Mouse (Mus musculus): ENCODE results near the gene Mipep. TPM values are rescaled to one million over a fixed set of nuclear protein-coding genes. Genes with fewer than 3 reads are reported as not detected.

Mipep gene
- polyA plus RNA-seq, 1 experiment from 2014 or later: 22.0 TPM

GRCm38 (mm10) chr14:60743681-60744080 lies 40.7 kb upstream of the Mipep start:
- Histone ChIP-seq H3K27ac (replicated peaks) (no peak overlapping the region), H3K9ac (replicated peaks) (no peak overlapping the region), H3K27me3 (no peaks in the 10 kb centered on the region), H3K4me1 (peaks cover 34% of the 10 kb centered on the region), H3K36me3 (peaks cover 9% of the 10 kb centered on the region; the same call in 1 of the 2 replicates), H3K4me3 (no peak overlapping the region), H3K9me3 (no peaks in the 10 kb centered on the region), H3K4me2 (replicated peaks) (no peak overlapping the region)
- WGBS: 73% methylated on average over 9 of the region's 9 CpGs
- no peak for ATAC-seq (replicated peaks)

- Histone ChIP-seq H3K9me3 (no peaks in the 10 kb centered on the region), H3K27ac (replicated peaks) (no peak overlapping the region), H3K4me3 (no peak overlapping the region), H3K36me3 (peaks cover 9% of the 10 kb centered on the region; the same call in 1 of the 2 replicates), H3K4me2 (replicated peaks) (no peak overlapping the region), H3K27me3 (no peaks in the 10 kb centered on the region), H3K9ac (replicated peaks) (no peak overlapping the region), H3K4me1 (peaks cover 23% of the 10 kb centered on the region)
- 80% methylated on average over 6 of the region's 6 CpGs for WGBS
- no peak for ATAC-seq (replicated peaks)
These were observed 39.2 kb upstream of the Mipep start for GRCm38 (mm10) chr14:60745201-60745600.

GRCm38 (mm10) chr14:60746141-60746540 lies 38.2 kb upstream of the Mipep start:
- Histone ChIP-seq H3K27me3 (no peaks in the 10 kb centered on the region), H3K27ac (replicated peaks) (no peak overlapping the region), H3K4me1 (peaks cover 14% of the 10 kb centered on the region), H3K36me3 (peaks cover 9% of the 10 kb centered on the region; the same call in 1 of the 2 replicates), H3K4me3 (no peak overlapping the region), H3K4me2 (replicated peaks) (no peak overlapping the region), H3K9me3 (no peaks in the 10 kb centered on the region), H3K9ac (replicated peaks) (no peak overlapping the region)
- ATAC-seq (replicated peaks): no peak
- WGBS: 96% methylated on average over 10 of the region's 10 CpGs

- H3K4me1 ChIP-seq: peaks cover 2% of the 10 kb centered on the region
- H3K4me2 ChIP-seq (replicated peaks): no peak overlapping the region
- no peak for ATAC-seq (replicated peaks)
- no peak overlapping the region for H3K9ac ChIP-seq (replicated peaks)
- H3K27me3 ChIP-seq: no peaks in the 10 kb centered on the region
- no peak overlapping the region for H3K27ac ChIP-seq (replicated peaks)
- 90% methylated on average over 21 of the region's 21 CpGs for WGBS
- H3K4me3 ChIP-seq: no peak overlapping the region
- H3K9me3 ChIP-seq: no peaks in the 10 kb centered on the region
- H3K36me3 ChIP-seq: peaks cover 9% of the 10 kb centered on the region; the same call in 1 of the 2 replicates
These were observed 37.1 kb upstream of the Mipep start for GRCm38 (mm10) chr14:60747154-60747870.

GRCm38 (mm10) chr14:60749880-60750279 lies 34.5 kb upstream of the Mipep start:
- no peak for ATAC-seq (replicated peaks)
- Histone ChIP-seq H3K9me3 (no peaks in the 10 kb centered on the region), H3K27me3 (no peaks in the 10 kb centered on the region), H3K27ac (replicated peaks) (no peak overlapping the region), H3K4me2 (replicated peaks) (no peak overlapping the region), H3K36me3 (peaks cover 12% of the 10 kb centered on the region), H3K9ac (replicated peaks) (no peak overlapping the region), H3K4me3 (no peak overlapping the region), H3K4me1 (peaks cover 13% of the 10 kb centered on the region)
- 92% methylated on average over 12 of the region's 12 CpGs for WGBS

- Histone ChIP-seq H3K9ac (replicated peaks) (no peak overlapping the region), H3K4me2 (replicated peaks) (no peak overlapping the region), H3K27ac (replicated peaks) (no peak overlapping the region), H3K9me3 (no peaks in the 10 kb centered on the region), H3K4me3 (no peak overlapping the region), H3K36me3 (peaks cover 21% of the 10 kb centered on the region), H3K4me1 (peaks cover 13% of the 10 kb centered on the region), H3K27me3 (no peaks in the 10 kb centered on the region)
- WGBS: 95% methylated on average over 16 of the region's 16 CpGs
- ATAC-seq (replicated peaks): no peak
These were observed 32.8 kb upstream of the Mipep start for GRCm38 (mm10) chr14:60751581-60751980.

- H3K4me1 ChIP-seq: peaks cover 13% of the 10 kb centered on the region
- H3K27ac ChIP-seq (replicated peaks): peak overlapping the region; percentile 78
- H3K4me3 ChIP-seq: no peak overlapping the region
- H3K9ac ChIP-seq (replicated peaks): 0 out of 2 replicates have a peak overlapping the region, but pooled peaks have one; percentile 0
- peaks cover 22% of the 10 kb centered on the region for H3K36me3 ChIP-seq
- H3K9me3 ChIP-seq: no peaks in the 10 kb centered on the region
- H3K4me2 ChIP-seq (replicated peaks): peak overlapping the region; percentile 19
- H3K27me3 ChIP-seq: no peaks in the 10 kb centered on the region
- ATAC-seq (replicated peaks): peak; percentile 86
- 14% methylated on average over 14 of the region's 14 CpGs for WGBS
These were observed 31.2 kb upstream of the Mipep start for GRCm38 (mm10) chr14:60752892-60753800.

GRCm38 (mm10) chr14:60753801-60754126 lies 30.6 kb upstream of the Mipep start:
- H3K36me3 ChIP-seq: peaks cover 22% of the 10 kb centered on the region
- H3K9ac ChIP-seq (replicated peaks): no peak overlapping the region
- WGBS: 16% methylated on average over 10 of the region's 10 CpGs
- peak; percentile 59 for ATAC-seq (replicated peaks)
- peak overlapping the region; percentile 19 for H3K4me2 ChIP-seq (replicated peaks)
- H3K27me3 ChIP-seq: no peaks in the 10 kb centered on the region
- H3K4me1 ChIP-seq: peaks cover 13% of the 10 kb centered on the region
- H3K9me3 ChIP-seq: no peaks in the 10 kb centered on the region
- H3K4me3 ChIP-seq: no peak overlapping the region
- H3K27ac ChIP-seq (replicated peaks): peak overlapping the region; percentile 78

GRCm38 (mm10) chr14:60754656-60755055 lies 29.7 kb upstream of the Mipep start:
- WGBS: 95% methylated on average over 5 of the region's 5 CpGs

GRCm38 (mm10) chr14:60756271-60756670 lies 28.1 kb upstream of the Mipep start:
- no peak for ATAC-seq (replicated peaks)
- Histone ChIP-seq H3K27ac (replicated peaks) (no peak overlapping the region), H3K9me3 (no peaks in the 10 kb centered on the region), H3K27me3 (no peaks in the 10 kb centered on the region), H3K36me3 (peaks cover 24% of the 10 kb centered on the region), H3K4me3 (no peak overlapping the region), H3K9ac (replicated peaks) (no peak overlapping the region), H3K4me1 (peaks cover 13% of the 10 kb centered on the region), H3K4me2 (replicated peaks) (no peak overlapping the region)
- 95% methylated on average over 15 of the region's 15 CpGs for WGBS

More at GRCm38 (mm10) chr14:60754656-60755055, 29.7 kb upstream of the Mipep start:
- Histone ChIP-seq H3K4me2 (replicated peaks) (no peak overlapping the region), H3K9me3 (no peaks in the 10 kb centered on the region), H3K27ac (replicated peaks) (no peak overlapping the region), H3K9ac (replicated peaks) (no peak overlapping the region), H3K4me1 (peaks cover 13% of the 10 kb centered on the region), H3K4me3 (no peak overlapping the region), H3K36me3 (peaks cover 24% of the 10 kb centered on the region), H3K27me3 (no peaks in the 10 kb centered on the region)
- no peak for ATAC-seq (replicated peaks)

- Histone ChIP-seq H3K4me3 (no peak overlapping the region), H3K9me3 (no peaks in the 10 kb centered on the region), H3K27me3 (no peaks in the 10 kb centered on the region), H3K4me1 (peaks cover 13% of the 10 kb centered on the region), H3K36me3 (peaks cover 30% of the 10 kb centered on the region), H3K27ac (replicated peaks) (no peak overlapping the region), H3K4me2 (replicated peaks) (no peak overlapping the region), H3K9ac (replicated peaks) (no peak overlapping the region)
- WGBS: 96% methylated on average over 8 of the region's 8 CpGs
- ATAC-seq (replicated peaks): no peak
These were observed 27.1 kb upstream of the Mipep start for GRCm38 (mm10) chr14:60757265-60757664.

GRCm38 (mm10) chr14:60757722-60758121 lies 26.7 kb upstream of the Mipep start:
- Histone ChIP-seq H3K4me1 (peaks cover 13% of the 10 kb centered on the region), H3K27ac (replicated peaks) (no peak overlapping the region), H3K4me2 (replicated peaks) (no peak overlapping the region), H3K36me3 (peaks cover 30% of the 10 kb centered on the region), H3K4me3 (no peak overlapping the region), H3K27me3 (no peaks in the 10 kb centered on the region), H3K9ac (replicated peaks) (no peak overlapping the region), H3K9me3 (no peaks in the 10 kb centered on the region)
- no peak for ATAC-seq (replicated peaks)
- WGBS: 96% methylated on average over 7 of the region's 7 CpGs
